Mouse (Mus musculus) retina, adult 2 months (tissue): Measurements from ENCODE around the gene Comt.

ENCODE experiments used
- DNase-seq: peaks from one replicate; pipeline ENCODE4 v3.0.0-alpha.2; 2012; ENCODE audit warnings: low read depth, low spot score

Gene Comt

GRCm38 (mm10) chr16:18411026-18411649 lies 15.5 kb downstream of the Comt start:
- DNase-seq = no peak

- DNase-seq = no peak
Observed at GRCm38 (mm10) chr16:18410418-18410817, 16.2 kb downstream of the Comt start.

GRCm38 (mm10) chr16:18409776-18410175 lies 16.9 kb downstream of the Comt start:
- DNase-seq = no peak

- no peak for DNase-seq
Observed at GRCm38 (mm10) chr16:18407912-18408311, 18.7 kb downstream of the Comt start.

- no peak for DNase-seq
Observed at GRCm38 (mm10) chr16:18406293-18406692, 20.4 kb downstream of the Comt start.

GRCm38 (mm10) chr16:18405876-18406275 lies 20.8 kb downstream of the Comt start:
- DNase-seq = no peak

GRCm38 (mm10) chr16:18405091-18405854 lies 21.4 kb downstream of the Comt start:
- no peak for DNase-seq

- DNase-seq = no peak
Observed at GRCm38 (mm10) chr16:18403285-18403684, 23.4 kb downstream of the Comt start.

- DNase-seq = no peak
Observed at GRCm38 (mm10) chr16:18400472-18401216, 26.0 kb downstream of the Comt start.

GRCm38 (mm10) chr16:18400028-18400427 lies 26.6 kb downstream of the Comt start:
- no peak for DNase-seq

GRCm38 (mm10) chr16:18396791-18397621 lies 29.6 kb downstream of the Comt start:
- DNase-seq = no peak

GRCm38 (mm10) chr16:18396201-18396600 lies 30.5 kb downstream of the Comt start:
- DNase-seq = no peak

GRCm38 (mm10) chr16:18395620-18396036 lies 31.0 kb downstream of the Comt start:
- no peak for DNase-seq

GRCm38 (mm10) chr16:18394777-18395619 lies 31.7 kb downstream of the Comt start:
- DNase-seq = no peak

GRCm38 (mm10) chr16:18394056-18394455 lies 32.6 kb downstream of the Comt start:
- no peak for DNase-seq

- no peak for DNase-seq
Observed at GRCm38 (mm10) chr16:18393595-18393994, 33.1 kb downstream of the Comt start.

GRCm38 (mm10) chr16:18392469-18393426 lies 33.9 kb downstream of the Comt start:
- DNase-seq = no peak

- DNase-seq = no peak
Observed at GRCm38 (mm10) chr16:18391728-18392127, 34.9 kb downstream of the Comt start.

- DNase-seq = no peak
Observed at GRCm38 (mm10) chr16:18391127-18391526, 35.5 kb downstream of the Comt start.

GRCm38 (mm10) chr16:18390399-18390798 lies 36.3 kb downstream of the Comt start:
- DNase-seq = no peak
